Mouse (Mus musculus) ovary, postnatal 10 days (tissue): ENCODE measurements at regions not wholly inside any gene's neighbourhood (a gene's known extent, or its start where the extent isn't known, plus 50 kb on each side); places are given as distances from the start of the nearest gene placed in this dataset.

Experiments used
- DNase-seq: peaks from one replicate; pipeline ENCODE4 v3.0.0; 2022; ENCODE audit warnings: low spot score

DNA sequence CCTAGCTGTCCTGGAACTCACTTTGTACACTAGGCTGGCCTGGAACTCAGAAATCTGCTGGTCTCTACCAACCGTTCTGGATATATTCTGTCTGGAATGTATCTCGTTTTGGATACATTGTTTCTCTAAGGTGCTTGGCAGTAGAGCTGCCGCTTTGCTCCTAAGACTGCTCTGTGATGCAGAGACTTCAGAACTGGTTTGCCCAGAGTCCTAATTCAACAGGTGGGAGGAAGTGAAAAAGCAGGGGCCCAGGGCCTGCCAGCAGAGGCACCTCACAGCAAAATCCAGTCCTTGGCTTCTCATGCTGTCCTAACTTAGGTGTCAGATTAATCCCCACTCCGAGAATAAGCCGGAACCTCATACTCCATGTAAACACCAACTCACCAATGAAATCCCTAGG, 67.3 kb upstream of the Rreb1 start:
- no peak for DNase-seq

DNA sequence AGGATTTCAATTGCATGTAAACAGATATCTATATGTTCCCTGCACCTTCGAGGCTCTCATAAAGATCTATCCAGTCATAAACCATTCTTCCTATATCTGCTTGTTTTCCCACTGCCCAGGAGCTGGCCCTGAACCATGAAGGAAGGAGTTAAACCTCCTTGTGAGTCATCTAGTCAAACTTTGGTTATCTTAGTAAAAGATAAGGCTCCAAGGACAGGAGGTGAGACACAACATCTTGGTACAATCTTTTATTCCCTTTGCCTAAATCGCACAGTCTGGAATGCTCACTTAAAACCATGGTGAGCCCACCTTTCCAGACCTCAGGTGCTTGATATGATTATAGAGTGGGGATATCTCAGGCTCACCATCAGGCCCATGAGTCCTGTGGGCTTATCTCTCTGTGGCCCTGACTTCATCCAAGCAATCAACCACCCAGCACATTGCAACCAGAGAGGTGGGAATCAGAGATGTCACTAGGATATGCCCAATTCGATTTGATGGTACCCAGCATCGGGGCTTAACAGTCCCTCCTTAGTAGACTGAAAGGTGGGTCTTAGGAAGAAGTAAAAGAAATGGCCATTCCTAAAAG, 65.2 kb upstream of the Rreb1 start:
- DNase-seq: no peak

DNA sequence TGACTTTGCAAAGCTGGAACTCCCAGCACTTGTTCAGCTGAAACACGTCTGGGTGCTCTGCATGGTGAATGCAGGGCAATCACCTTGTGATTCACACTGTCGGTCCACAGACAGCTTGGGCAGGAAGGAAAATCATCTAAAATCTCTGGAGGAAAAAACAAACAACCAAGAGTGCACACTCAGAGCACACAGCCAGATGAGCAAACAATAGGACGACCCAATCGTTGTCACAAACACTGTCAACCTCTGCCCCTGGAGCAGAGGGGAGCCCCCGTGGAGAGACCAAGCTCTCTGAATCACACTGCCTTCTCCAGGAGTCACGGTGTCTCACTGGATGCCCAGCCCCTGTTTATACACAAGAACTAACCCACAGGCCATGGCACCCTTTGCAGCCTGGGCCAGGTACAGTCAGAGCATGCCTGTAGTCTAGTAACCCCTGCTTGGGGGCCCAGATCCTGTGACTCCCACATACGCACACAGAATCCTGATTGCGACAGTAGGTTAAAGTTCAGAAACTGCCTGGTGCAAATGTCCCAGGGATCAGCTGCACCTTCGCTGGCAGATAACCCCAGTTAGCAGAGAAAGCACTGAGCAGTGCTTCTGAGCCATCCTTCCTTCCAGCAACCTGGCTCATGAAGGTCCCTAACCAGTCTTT, 63.0 kb upstream of the Rreb1 start:
- no peak for DNase-seq

DNA sequence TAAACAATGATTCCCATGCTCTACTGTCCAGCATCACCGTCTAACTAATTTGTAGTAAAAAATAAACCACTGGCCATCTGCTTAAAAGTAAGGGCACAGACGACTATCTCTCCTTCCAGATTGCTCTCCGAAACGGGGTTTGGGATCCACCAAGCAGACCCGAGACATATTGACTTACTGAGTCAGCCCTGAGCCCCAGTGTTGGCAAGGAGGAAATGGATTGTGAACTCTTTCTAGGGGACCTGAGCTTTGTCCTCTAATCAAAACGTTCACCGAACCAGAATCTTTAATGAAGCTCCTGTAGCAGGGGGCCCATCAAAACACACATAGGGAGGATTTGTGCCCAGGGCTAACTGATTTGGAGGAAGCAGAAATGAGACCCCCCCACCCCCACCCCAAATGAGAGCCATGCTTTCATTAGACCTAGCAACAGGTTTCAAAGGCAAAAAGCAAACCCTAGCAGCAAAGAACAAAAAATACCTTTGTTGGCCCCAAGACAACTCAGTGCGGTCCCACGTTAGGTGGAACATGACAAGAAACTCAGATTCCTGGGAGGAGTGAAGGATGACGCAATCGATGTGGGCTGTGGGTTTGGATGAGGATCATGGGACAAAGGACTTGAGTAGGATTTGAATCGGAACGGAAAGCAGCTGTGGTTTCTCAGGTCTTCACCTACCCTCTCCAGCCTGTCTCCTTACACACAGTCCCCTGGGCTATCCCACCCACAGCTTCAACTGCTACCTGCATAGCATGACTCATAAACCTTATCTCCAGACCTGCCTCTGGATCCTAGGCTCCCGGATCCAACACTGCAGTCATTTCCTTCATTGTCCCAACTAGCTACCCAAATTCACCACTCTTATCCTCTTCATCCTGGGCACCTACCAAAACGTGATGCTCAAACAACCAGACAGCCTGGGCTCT, 62.2 kb upstream of the Rreb1 start:
- no peak for DNase-seq

DNA sequence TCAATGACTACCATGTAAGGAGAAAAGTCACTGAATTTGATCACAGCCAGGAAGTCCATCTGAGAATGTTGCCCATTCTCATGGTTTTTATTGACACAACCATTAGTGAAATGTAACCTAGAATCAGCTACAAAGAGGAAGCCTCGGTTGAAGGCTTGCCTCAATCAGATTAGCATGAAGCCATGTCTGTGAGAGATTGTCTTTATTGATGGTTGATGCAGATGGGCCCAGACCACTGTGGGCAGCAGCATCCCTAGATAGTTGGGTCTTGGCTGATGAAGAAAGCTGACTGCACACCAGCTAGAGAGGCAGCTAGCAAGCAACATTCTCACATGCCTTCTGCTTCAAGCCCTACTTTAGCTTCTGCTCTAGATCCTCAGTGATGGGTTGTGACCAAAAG, 60.4 kb upstream of the Rreb1 start:
- no peak for DNase-seq

DNA sequence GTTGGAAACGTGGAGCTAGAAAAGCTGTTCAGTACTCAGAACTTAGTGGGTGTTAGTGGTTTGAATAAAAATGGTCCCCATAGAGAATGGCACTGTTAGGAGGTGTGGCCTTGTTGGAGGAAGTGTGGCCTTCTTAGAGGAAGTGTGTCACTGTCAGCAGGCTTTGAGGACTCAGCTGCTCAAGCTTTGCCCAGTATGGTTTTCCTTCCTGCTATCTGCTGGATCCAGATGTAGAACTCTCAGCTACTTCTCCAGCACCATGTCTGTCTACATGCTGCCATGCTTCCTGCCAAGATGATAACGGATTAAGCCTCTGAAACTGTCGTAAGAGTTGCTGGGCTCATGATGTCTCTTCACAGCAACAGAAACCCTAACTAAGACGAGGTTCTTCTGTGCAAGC, 59.8 kb upstream of the Rreb1 start:
- no peak for DNase-seq
